Mouse (Mus musculus) stomach, postnatal 0 days (tissue): ENCODE measurements at regions not wholly inside any gene's neighbourhood (a gene's known extent, or its start where the extent isn't known, plus 50 kb on each side); places are given as distances from the start of the nearest gene placed in this dataset.

ENCODE experiments used
- ATAC-seq: fragments of 200-750 bp; cut with Nextera tagmentation; 2 replicates; pipeline ENCODE4 v1.8.0; 2017; ENCODE audit not compliant: low FRiP score, low TSS enrichment
- DNase-seq: peaks from one replicate; pipeline ENCODE4 v3.0.0-alpha.2; 2016; ENCODE audit warnings: low spot score
- H3K27ac ChIP-seq: fragments of 300-500 bp; sonication (generic); replicated peaks from 2 replicates; pipeline ENCODE4 v1.5.1; 2014; ENCODE audit warnings: mild to moderate bottlenecking, control low read depth
- H3K27me3 ChIP-seq: fragments of 300-500 bp; sonication (generic); 2 replicates; pipeline ENCODE4 v1.6.1; 2014; ENCODE audit warnings: low read length; ENCODE audit not compliant: control insufficient read depth, insufficient read depth
- H3K36me3 ChIP-seq: fragments of 300-500 bp; sonication (generic); 2 replicates; pipeline ENCODE4 v1.6.1; 2014; ENCODE audit warnings: low read length, mixed read lengths; ENCODE audit not compliant: control insufficient read depth, insufficient read depth
- H3K4me1 ChIP-seq: fragments of 300-500 bp; sonication (generic); replicated peaks from 2 replicates; pipeline ENCODE4 v1.6.1; 2014; ENCODE audit warnings: antibody characterized with exemption; ENCODE audit not compliant: control insufficient read depth, insufficient read depth
- H3K4me2 ChIP-seq: fragments of 300-500 bp; sonication (generic); replicated peaks from 2 replicates; pipeline ENCODE4 v1.6.1; 2014; ENCODE audit warnings: low read depth, mild to moderate bottlenecking, control low read depth, moderate library complexity
- H3K4me3 ChIP-seq: fragments of 300-500 bp; sonication (generic); 2 replicates; pipeline ENCODE4 v1.5.1; 2014; ENCODE audit warnings: low read depth, low read length, control low read depth
- H3K9ac ChIP-seq: fragments of 300-500 bp; sonication (generic); 2 replicates; pipeline ENCODE4 v1.6.1; 2014; ENCODE audit warnings: mild to moderate bottlenecking, low read length, control low read depth, mixed read lengths
- H3K9me3 ChIP-seq: fragments of 300-500 bp; sonication (generic); 2 replicates; pipeline ENCODE4 v1.6.1; 2016; ENCODE audit warnings: low read length; ENCODE audit not compliant: control insufficient read depth
- CTCF ChIP-seq: IDR thresholded peaks from 2 replicates; pipeline ENCODE4 v1.5.1; 2016; ENCODE audit warnings: antibody characterized with exemption, low read depth, mild to moderate bottlenecking, moderate library complexity
- EP300 ChIP-seq: optimal IDR thresholded peaks from 2 replicates; pipeline ENCODE3; 2016; ENCODE audit warnings: antibody characterized with exemption
- WGBS: fragments of 180-500 bp; shearing (Covaris S2); extraction: QIAGEN DNeasy Blood & Tissue Kit; methylation state at CpG from one replicate; pipeline ENCODE4 v1.1.7; 2014; 5-methylcytosine and 5-hydroxymethylcytosine counted together

DNA sequence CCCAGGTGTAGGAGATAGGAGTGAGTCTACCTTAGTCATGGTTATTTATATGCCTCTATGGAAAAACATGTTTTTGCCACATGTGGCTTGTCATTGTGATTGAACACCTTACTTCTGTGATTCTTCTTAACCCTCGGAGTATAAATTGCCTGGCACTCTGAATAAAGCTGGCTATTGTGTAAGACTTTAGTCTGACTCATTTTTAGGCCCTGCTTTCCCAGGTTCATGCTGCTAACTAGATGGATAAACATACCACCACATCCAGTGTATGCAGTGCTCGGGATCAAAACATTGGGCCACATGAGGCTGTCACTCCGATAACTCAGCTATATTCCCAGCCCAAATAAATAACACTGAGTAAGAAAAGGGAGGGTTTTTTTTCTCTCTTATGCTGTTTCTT lies 287.2 kb downstream of the Gsdmc2 start:
- H3K4me2 ChIP-seq, result no peak overlapping the region
- WGBS, result 61% methylated on average over 3 of the region's 3 CpGs
- no peak for DNase-seq
- H3K4me3 ChIP-seq, result no peak overlapping the region
- ATAC-seq, result no peak
- H3K9ac ChIP-seq, result no peak overlapping the region
- H3K27me3 ChIP-seq, result no peaks in the 10 kb centered on the region
- H3K9me3 ChIP-seq, result no peaks in the 10 kb centered on the region
- H3K4me1 ChIP-seq, result no peaks in the 10 kb centered on the region
- TF ChIP-seq EP300 (no peak), CTCF (no peak)
- H3K27ac ChIP-seq, result no peak overlapping the region
- H3K36me3 ChIP-seq, result no peaks in the 10 kb centered on the region

DNA sequence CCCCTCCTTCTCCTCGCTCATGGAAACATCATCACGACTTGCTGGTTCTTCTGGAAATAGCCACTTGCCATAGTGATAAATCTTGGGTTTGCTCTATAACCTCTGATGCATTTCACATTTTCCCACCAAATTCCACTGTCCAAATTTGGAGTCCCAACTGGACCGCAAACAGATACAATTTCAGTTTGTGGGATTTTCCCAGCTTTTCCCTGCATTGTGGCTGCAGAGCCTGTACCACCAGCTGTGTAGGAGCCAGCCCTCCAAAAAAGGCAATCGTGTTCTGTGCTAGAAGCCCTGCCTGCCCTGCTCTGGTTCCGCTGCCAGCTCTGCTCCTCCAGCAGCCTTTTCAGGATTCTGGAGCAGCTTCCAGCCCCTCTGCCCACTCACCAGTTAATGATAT lies 291.4 kb downstream of the Gsdmc2 start:
- Histone ChIP-seq H3K27me3 (no peaks in the 10 kb centered on the region), H3K9me3 (no peaks in the 10 kb centered on the region), H3K4me1 (no peaks in the 10 kb centered on the region), H3K27ac (peak overlapping the region; percentile 58; the same call in 1 of the 2 replicates), H3K4me3 (no peak overlapping the region), H3K4me2 (no peak overlapping the region), H3K9ac (no peak overlapping the region), H3K36me3 (no peaks in the 10 kb centered on the region)
- WGBS, result 53% methylated on average over 5 of the region's 5 CpGs
- no peak for DNase-seq
- ATAC-seq, result no peak
- TF ChIP-seq EP300 (no peak), CTCF (no peak)

DNA sequence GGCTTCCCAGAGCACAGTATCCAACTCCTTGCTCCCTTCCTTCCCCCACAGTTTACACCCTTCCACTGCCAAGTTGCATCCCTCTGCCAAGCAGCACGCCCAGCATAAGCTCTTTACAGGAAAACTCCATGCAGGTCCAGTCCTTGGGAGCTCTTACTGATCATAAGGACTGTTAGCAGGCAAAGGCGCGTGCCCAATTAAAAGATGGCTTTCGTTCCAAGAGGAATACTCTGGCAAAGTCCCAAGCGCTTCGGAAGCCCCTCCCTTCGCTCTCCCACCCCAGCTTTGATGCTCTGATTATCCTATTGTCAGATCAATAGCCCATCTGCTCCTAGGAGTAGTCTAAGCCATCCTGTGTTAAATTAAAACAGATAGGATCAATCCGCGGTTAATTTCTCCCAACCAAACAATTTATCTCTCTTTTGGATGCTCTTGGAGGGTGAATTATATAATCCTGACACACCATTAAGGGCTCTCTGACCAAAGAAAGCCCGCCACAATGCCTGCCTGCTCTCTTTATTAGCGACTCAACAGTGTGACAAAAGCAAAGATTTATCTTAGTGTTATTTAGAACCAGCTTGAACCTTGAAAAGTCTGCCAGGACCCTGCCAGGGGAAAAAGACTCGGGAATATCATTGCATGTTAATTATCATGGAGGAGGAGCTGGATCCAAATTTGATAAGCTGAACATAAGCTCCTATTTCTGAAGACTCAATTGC lies 312.5 kb downstream of the Gsdmc2 start:
- Histone ChIP-seq H3K27me3 (no peaks in the 10 kb centered on the region), H3K4me1 (no peaks in the 10 kb centered on the region), H3K4me3 (no peak overlapping the region), H3K36me3 (no peaks in the 10 kb centered on the region), H3K27ac (no peak overlapping the region), H3K9me3 (no peaks in the 10 kb centered on the region), H3K9ac (no peak overlapping the region), H3K4me2 (no peak overlapping the region)
- no peak for ATAC-seq
- 64% methylated on average over 12 of the region's 12 CpGs for WGBS
- TF ChIP-seq CTCF (no peak), EP300 (no peak)
- DNase-seq, result no peak

DNA sequence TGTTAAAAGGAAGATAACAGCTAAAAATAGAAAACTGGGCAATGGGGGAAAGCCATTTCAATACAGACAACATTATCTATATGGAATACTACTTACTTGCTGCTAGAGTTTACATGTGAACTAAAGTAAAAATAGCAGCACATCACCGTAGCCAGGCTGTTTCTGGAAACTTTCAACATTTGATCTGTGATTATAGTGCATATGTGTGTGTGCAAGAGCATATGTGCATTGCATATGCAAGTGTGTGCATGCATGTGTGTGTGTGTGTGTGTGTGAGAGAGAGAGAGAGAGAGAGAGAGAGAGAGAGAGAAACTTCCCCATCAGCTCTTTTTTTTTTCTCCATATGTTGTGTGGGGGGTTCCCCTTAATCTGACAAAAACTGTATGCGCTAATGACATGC lies 317.7 kb downstream of the Gsdmc2 start:
- H3K27me3 ChIP-seq, result no peaks in the 10 kb centered on the region
- no peaks in the 10 kb centered on the region for H3K9me3 ChIP-seq
- 90% methylated on average over 2 of the region's 2 CpGs for WGBS
- H3K4me3 ChIP-seq, result no peak overlapping the region
- no peak overlapping the region for H3K27ac ChIP-seq
- TF ChIP-seq EP300 (no peak), CTCF (no peak)
- ATAC-seq (no peak), DNase-seq (no peak)
- H3K9ac ChIP-seq, result no peak overlapping the region
- no peak overlapping the region for H3K4me2 ChIP-seq
- no peaks in the 10 kb centered on the region for H3K4me1 ChIP-seq
- H3K36me3 ChIP-seq, result no peaks in the 10 kb centered on the region

DNA sequence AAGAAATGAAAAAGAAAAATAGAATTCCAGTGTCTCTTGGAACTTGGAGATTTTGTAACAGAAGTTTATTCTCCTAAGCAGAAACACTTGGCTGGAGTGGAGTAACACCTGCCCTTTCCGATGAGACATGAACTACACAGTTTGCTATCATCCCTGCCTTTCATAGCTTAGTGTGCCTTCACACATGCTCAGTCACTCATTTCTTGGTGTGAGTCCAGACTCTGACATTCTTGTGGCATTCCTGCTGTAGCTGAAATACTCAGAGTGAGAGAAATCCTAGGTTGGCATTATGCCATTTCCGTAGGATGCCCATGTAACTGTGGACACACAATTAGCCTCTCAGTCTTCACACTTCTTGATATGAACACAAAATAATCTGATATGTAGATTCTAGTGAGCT lies 318.2 kb downstream of the Gsdmc2 start:
- WGBS, result 63% methylated on average over 2 of the region's 2 CpGs
- TF ChIP-seq CTCF (no peak), EP300 (no peak)
- no peak for ATAC-seq

DNA sequence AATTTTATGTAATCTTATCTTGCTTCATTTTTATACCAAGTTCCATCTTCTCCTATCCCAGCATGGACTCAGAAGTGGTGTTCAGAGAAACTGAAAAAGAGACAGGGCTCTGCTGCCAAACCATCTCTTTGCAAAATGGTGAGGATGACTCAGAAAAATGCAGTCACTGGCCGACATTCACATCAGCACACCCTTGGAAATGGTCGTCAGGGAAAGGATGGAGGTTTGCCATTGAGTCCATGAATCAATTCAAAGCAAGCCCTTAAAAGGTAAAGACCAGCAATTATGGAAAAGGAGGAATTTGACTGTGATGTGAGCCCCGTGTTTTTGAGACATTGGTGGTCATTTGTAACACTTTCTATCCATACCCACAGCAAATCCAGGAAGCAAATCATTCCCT lies 327.7 kb downstream of the Gsdmc2 start:
- no peaks in the 10 kb centered on the region for H3K36me3 ChIP-seq
- no peak overlapping the region for H3K4me2 ChIP-seq
- H3K9ac ChIP-seq, result no peak overlapping the region
- 47% methylated on average over 3 of the region's 3 CpGs for WGBS
- no peaks in the 10 kb centered on the region for H3K4me1 ChIP-seq
- no peaks in the 10 kb centered on the region for H3K27me3 ChIP-seq
- H3K4me3 ChIP-seq, result no peak overlapping the region
- no peaks in the 10 kb centered on the region for H3K9me3 ChIP-seq
- TF ChIP-seq CTCF, result no peak
- TF ChIP-seq EP300, result no peak
- DNase-seq, result no peak
- no peak for ATAC-seq
- H3K27ac ChIP-seq, result no peak overlapping the region

More for the DNA sequence above, 318.2 kb downstream of the Gsdmc2 start:
- Histone ChIP-seq H3K36me3 (no peaks in the 10 kb centered on the region), H3K4me3 (no peak overlapping the region), H3K4me1 (no peaks in the 10 kb centered on the region), H3K9ac (no peak overlapping the region), H3K27me3 (no peaks in the 10 kb centered on the region), H3K9me3 (no peaks in the 10 kb centered on the region), H3K4me2 (no peak overlapping the region), H3K27ac (no peak overlapping the region)
- no peak for DNase-seq
